Mouse (Mus musculus): ENCODE measurements around the gene Macrod1. TPM values are rescaled to one million over a fixed set of nuclear protein-coding genes. Genes with fewer than 3 reads are reported as not detected.

Macrod1 gene
- polyA plus RNA-seq, 1 experiment from 2014 or later, result 10.7 TPM

DNA sequence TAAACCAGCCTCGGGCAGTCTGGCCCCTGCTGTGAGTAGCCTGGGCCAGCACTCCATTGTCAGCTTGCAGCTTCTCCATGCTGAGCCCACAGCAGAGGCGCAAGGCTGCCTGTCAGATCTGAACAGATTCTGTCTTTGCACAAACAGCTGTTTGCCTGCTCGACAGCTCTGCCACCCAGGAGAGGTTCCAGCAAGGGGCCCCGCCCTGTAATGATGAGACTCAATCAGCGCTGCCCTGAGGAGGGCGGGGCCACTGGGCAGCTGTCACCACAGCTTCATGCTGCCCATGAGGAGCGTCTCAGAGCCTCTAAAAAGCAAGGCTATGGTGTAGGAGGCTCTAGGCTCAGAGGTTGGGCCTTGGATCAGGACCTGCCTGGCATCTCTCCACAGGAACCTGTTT is 96.6 kb downstream of the Macrod1 start:
- H3K4me3 ChIP-seq (ENCODE audit: low read length), result no peak overlapping the region
- peak; percentile 13; the same call in 1 of the 2 replicates for ATAC-seq (ENCODE audit: low FRiP score, low TSS enrichment)
- peaks cover 4% of the 10 kb centered on the region; the same call in 1 of the 2 replicates for H3K27me3 ChIP-seq (ENCODE audit: control insufficient read depth, insufficient read depth, low read length)
- no peak overlapping the region for H3K4me2 ChIP-seq (replicated peaks; ENCODE audit: low read depth, low read length)
- H3K9me3 ChIP-seq (ENCODE audit: control insufficient read depth, low read length), result no peaks in the 10 kb centered on the region
- H3K36me3 ChIP-seq (ENCODE audit: control insufficient read depth, insufficient read depth, low read length), result no peaks in the 10 kb centered on the region
- H3K27ac ChIP-seq (ENCODE audit: low read depth, low read length), result no peak overlapping the region
- peaks cover 41% of the 10 kb centered on the region for H3K4me1 ChIP-seq (ENCODE audit: control insufficient read depth, insufficient read depth, low read length)
- no peak overlapping the region for H3K9ac ChIP-seq (ENCODE audit: low read depth, low read length)
- 32% methylated on average over 7 of the region's 7 CpGs for WGBS

DNA sequence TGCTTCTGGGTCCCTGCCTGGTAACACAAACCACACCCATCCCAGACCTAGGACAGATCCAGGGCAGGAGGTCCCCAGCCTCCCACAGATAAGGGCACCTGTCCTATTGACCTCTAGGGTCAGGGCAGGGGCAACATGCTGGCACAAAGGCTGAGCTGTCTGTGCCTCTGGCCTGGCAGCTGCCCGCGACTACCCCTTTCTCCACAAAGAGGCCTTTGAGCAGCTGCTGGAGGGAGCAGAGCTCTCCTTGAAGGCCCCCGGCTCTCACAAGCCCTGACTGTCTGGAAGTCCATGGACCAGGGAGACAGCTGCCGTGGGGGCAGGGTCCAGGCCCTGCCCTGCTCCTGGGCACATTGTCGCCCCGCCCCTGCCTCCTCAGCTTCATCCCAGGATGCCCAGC is 98.6 kb downstream of the Macrod1 start:
- H3K27me3 ChIP-seq (ENCODE audit: control insufficient read depth, insufficient read depth, low read length), result peaks cover 10% of the 10 kb centered on the region
- H3K4me2 ChIP-seq (replicated peaks; ENCODE audit: low read depth, low read length), result no peak overlapping the region
- no peak for ATAC-seq (ENCODE audit: low FRiP score, low TSS enrichment)
- no peak overlapping the region for H3K27ac ChIP-seq (ENCODE audit: low read depth, low read length)
- H3K36me3 ChIP-seq (ENCODE audit: control insufficient read depth, insufficient read depth, low read length), result no peaks in the 10 kb centered on the region
- 71% methylated on average over 6 of the region's 6 CpGs for WGBS
- H3K9me3 ChIP-seq (ENCODE audit: control insufficient read depth, low read length), result no peaks in the 10 kb centered on the region
- H3K9ac ChIP-seq (ENCODE audit: low read depth, low read length), result no peak overlapping the region
- H3K4me1 ChIP-seq (ENCODE audit: control insufficient read depth, insufficient read depth, low read length), result peaks cover 30% of the 10 kb centered on the region
- no peak overlapping the region for H3K4me3 ChIP-seq (ENCODE audit: low read length)

DNA sequence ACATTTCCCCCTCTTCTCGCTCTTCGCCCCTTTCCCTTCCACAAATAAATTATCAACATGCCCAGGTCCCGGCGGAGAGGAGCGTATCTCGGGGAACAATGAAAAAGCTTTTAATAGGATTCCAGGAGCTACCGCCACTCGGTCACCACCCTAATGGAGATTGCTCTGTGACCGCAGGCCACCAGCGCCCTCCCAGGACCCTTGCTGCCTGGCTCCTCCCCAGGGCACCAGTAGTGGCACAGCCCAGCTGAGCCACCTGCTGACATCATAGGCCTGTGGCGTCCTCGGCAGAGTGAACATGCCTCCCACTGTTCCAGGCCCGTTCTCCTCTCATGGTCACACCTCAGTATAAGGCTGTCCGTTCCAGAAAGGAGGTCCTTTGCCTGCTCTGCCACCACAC is 101.1 kb downstream of the Macrod1 start:
- peaks cover 33% of the 10 kb centered on the region for H3K4me1 ChIP-seq (ENCODE audit: control insufficient read depth, insufficient read depth, low read length)
- 28% methylated on average over 14 of the region's 14 CpGs for WGBS

DNA sequence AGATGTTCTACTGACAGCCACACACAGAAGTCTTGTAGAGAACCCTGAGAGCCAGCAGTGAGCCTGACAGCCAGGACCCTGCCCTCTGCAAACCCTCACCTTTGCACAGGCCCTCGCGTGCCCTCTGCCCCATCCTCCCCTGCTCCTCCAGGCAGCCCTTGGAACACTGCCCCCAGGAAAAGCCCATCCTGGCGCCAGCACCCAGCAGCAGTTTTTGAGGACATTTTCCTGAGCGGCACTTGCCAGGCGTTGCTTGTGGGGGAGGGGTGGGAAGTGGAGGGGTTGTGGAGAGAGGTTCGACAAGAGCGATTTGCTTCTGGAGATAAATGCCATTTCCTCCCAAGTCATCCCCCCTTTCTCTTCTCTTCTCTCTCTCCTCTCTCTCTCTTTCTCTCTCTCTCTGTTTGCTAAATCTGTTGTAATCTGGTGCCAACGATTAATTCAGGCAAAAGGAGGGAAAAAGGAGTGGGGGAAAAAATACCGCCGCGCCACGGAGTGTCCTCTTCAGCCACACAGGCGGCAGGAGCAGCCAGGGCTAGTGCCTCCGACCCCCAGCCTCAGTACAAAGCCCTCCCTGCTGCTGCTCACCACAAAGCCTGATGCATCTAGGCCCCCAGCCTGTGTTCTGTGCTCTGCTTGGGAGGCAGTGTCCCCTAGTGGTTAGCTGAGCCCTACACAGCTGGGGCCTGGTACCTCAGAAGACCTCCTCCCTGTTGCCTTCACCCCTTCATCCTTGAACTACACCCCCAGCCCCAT is 103.7 kb downstream of the Macrod1 start:
- H3K4me1 ChIP-seq (ENCODE audit: control insufficient read depth, insufficient read depth, low read length), result peaks cover 43% of the 10 kb centered on the region
- no peak overlapping the region; the same call in 1 of the 2 replicates for H3K4me2 ChIP-seq (replicated peaks; ENCODE audit: low read depth, low read length)
- 0 out of 2 replicates have a peak, but pooled peaks have one; percentile 43 for ATAC-seq (ENCODE audit: low FRiP score, low TSS enrichment)
- H3K36me3 ChIP-seq (ENCODE audit: control insufficient read depth, insufficient read depth, low read length), result no peaks in the 10 kb centered on the region
- no peak overlapping the region for H3K27ac ChIP-seq (ENCODE audit: low read depth, low read length)
- no peaks in the 10 kb centered on the region for H3K9me3 ChIP-seq (ENCODE audit: control insufficient read depth, low read length)
- H3K9ac ChIP-seq (ENCODE audit: low read depth, low read length), result peak overlapping the region; percentile 40
- WGBS, result 6% methylated on average over 13 of the region's 14 CpGs
- H3K27me3 ChIP-seq (ENCODE audit: control insufficient read depth, insufficient read depth, low read length), result peaks cover 35% of the 10 kb centered on the region
- no peak overlapping the region for H3K4me3 ChIP-seq (ENCODE audit: low read length)

More for the DNA sequence above, 101.1 kb downstream of the Macrod1 start:
- Histone ChIP-seq H3K36me3 (ENCODE audit: control insufficient read depth, insufficient read depth, low read length) (no peaks in the 10 kb centered on the region), H3K27me3 (ENCODE audit: control insufficient read depth, insufficient read depth, low read length) (peaks cover 15% of the 10 kb centered on the region), H3K4me2 (replicated peaks; ENCODE audit: low read depth, low read length) (no peak overlapping the region), H3K27ac (ENCODE audit: low read depth, low read length) (no peak overlapping the region), H3K9me3 (ENCODE audit: control insufficient read depth, low read length) (no peaks in the 10 kb centered on the region), H3K4me3 (ENCODE audit: low read length) (no peak overlapping the region), H3K9ac (ENCODE audit: low read depth, low read length) (no peak overlapping the region)
- ATAC-seq (ENCODE audit: low FRiP score, low TSS enrichment), result no peak

DNA sequence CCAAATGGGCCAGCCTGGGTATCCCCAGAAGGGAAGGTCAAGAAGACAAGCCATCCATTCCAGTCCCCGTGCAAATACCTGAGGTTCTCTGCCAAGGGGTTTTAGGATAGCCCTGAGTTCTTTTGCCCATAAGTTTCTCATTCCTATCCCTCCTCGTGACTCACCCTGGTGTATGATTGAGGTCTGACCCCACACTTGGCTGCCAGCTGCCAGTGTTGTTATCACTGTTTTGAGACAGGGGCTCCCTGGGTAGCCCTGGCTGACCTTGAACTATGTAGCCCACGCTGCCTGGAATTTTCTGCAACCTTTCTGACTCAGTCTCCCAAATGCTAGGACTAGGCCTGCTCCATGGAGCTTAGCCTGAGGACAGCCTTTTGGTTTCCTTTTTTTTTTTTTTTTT is 104.5 kb downstream of the Macrod1 start:
- ATAC-seq (ENCODE audit: low FRiP score, low TSS enrichment), result no peak
- WGBS, result 77% methylated on average over 3 of the region's 3 CpGs
- no peaks in the 10 kb centered on the region for H3K9me3 ChIP-seq (ENCODE audit: control insufficient read depth, low read length)
- peaks cover 42% of the 10 kb centered on the region for H3K27me3 ChIP-seq (ENCODE audit: control insufficient read depth, insufficient read depth, low read length)
- no peak overlapping the region for H3K27ac ChIP-seq (ENCODE audit: low read depth, low read length)
- no peak overlapping the region for H3K4me3 ChIP-seq (ENCODE audit: low read length)
- H3K4me1 ChIP-seq (ENCODE audit: control insufficient read depth, insufficient read depth, low read length), result peaks cover 48% of the 10 kb centered on the region
- no peak overlapping the region for H3K9ac ChIP-seq (ENCODE audit: low read depth, low read length)
- no peaks in the 10 kb centered on the region for H3K36me3 ChIP-seq (ENCODE audit: control insufficient read depth, insufficient read depth, low read length)
- H3K4me2 ChIP-seq (replicated peaks; ENCODE audit: low read depth, low read length), result no peak overlapping the region

DNA sequence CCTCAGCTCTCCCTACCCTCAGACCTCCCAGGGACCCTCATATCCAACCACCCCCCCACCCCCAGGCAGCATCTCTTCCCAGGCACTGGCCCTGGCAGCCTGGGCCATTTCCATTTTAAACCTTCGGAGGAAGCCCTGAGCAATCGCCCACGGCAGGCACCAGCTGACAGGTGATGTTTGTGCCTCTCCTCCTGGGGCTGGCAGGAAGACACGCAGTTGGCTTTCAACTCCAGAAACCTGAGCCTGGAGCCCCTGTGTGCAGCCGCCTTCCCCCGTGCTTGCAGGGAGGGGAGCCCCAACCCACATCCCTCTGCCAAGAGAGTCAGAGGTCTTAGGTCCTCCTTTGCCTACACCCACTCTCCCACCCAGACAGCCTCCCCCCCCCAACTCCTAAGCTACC is 107.6 kb downstream of the Macrod1 start:
- H3K27me3 ChIP-seq (ENCODE audit: control insufficient read depth, insufficient read depth, low read length), result peaks cover 56% of the 10 kb centered on the region
- H3K27ac ChIP-seq (ENCODE audit: low read depth, low read length), result no peak overlapping the region
- H3K4me1 ChIP-seq (ENCODE audit: control insufficient read depth, insufficient read depth, low read length), result peaks cover 44% of the 10 kb centered on the region
- 0 out of 2 replicates have a peak overlapping the region, but pooled peaks have one; percentile 72 for H3K9ac ChIP-seq (ENCODE audit: low read depth, low read length)
- no peaks in the 10 kb centered on the region for H3K36me3 ChIP-seq (ENCODE audit: control insufficient read depth, insufficient read depth, low read length)
- WGBS, result 4% methylated on average over 6 of the region's 6 CpGs
- ATAC-seq (ENCODE audit: low FRiP score, low TSS enrichment), result no peak
- H3K9me3 ChIP-seq (ENCODE audit: control insufficient read depth, low read length), result no peaks in the 10 kb centered on the region
- H3K4me2 ChIP-seq (replicated peaks; ENCODE audit: low read depth, low read length), result peak overlapping the region; percentile 99
- H3K4me3 ChIP-seq (ENCODE audit: low read length), result peak overlapping the region; percentile 63

DNA sequence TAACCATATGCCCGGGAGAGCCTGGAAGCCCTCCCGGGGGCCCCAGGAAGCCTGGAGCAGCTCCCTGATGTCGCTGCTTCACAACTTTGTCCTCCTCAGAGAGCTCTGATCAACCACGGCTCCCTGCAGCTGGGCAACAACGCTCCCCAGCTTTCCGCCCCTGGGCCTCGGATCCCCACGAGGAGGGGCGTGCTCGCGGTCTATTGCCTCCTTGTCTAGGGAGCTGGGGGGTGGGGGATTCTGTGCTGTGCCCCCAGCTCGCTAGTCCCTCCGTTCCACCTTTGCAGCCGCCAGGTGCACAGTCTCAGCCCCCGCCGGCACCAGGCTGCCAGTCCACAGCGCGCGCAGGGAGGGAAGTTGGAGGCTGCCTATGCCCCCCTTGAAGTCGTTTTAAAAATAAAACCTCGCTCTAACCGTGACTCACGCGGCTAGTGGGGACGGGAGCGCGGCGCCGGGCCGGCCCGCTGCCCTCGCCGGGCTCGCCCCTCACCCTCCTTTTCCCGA is 108.3 kb downstream of the Macrod1 start:
- Histone ChIP-seq H3K4me3 (ENCODE audit: low read length) (peak overlapping the region; percentile 63), H3K4me2 (replicated peaks; ENCODE audit: low read depth, low read length) (peak overlapping the region; percentile 99), H3K9ac (ENCODE audit: low read depth, low read length) (peak overlapping the region; percentile 72), H3K27me3 (ENCODE audit: control insufficient read depth, insufficient read depth, low read length) (peaks cover 56% of the 10 kb centered on the region), H3K36me3 (ENCODE audit: control insufficient read depth, insufficient read depth, low read length) (no peaks in the 10 kb centered on the region), H3K9me3 (ENCODE audit: control insufficient read depth, low read length) (no peaks in the 10 kb centered on the region), H3K4me1 (ENCODE audit: control insufficient read depth, insufficient read depth, low read length) (peaks cover 44% of the 10 kb centered on the region), H3K27ac (ENCODE audit: low read depth, low read length) (no peak overlapping the region)
- under 1% methylated on average over 35 of the region's 35 CpGs for WGBS
- no peak for ATAC-seq (ENCODE audit: low FRiP score, low TSS enrichment)

DNA sequence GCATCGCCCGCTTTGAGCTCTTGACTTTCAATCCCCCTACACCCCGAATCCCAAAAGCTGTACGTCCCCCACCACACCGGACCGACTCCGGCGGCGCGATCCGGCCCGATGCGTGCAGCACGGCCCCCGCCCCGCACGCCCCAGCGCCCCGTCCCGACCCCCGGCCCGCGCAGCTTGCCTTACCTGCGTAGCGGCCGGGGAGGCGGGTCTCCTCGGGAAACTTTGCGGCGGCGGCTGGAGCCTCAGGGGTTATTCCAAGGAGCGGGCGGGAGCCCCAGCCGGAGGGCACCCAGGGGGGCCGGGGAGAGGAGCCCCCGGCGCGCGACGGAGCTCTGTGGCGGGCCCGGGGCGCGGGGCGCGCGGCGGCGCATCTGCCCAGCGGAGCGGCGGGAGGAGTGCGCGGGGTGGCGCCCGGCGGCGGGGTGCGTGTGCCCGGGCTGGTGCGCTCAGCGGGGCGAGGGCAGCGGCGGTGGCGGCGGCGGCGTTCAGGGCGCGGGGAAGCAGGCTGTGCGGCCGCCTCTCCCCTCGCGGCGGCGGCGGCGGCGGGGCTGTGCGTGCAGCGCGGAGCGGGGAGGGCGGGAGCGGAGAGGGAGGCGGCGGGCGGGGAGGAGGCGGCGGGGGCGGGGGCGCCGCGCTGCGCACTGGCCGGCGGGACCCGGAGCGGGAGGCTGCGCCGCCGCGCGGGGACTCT is 109.0 kb downstream of the Macrod1 start:
- 1% methylated on average over 59 of the region's 105 CpGs for WGBS
- ATAC-seq (ENCODE audit: low FRiP score, low TSS enrichment), result 0 out of 2 replicates have a peak, but pooled peaks have one; percentile 2

More for the DNA sequence above, 109.0 kb downstream of the Macrod1 start:
- Histone ChIP-seq H3K4me1 (ENCODE audit: control insufficient read depth, insufficient read depth, low read length) (peaks cover 36% of the 10 kb centered on the region), H3K4me2 (replicated peaks; ENCODE audit: low read depth, low read length) (peak overlapping the region; percentile 99), H3K27ac (ENCODE audit: low read depth, low read length) (no peak overlapping the region), H3K4me3 (ENCODE audit: low read length) (peak overlapping the region; percentile 63), H3K27me3 (ENCODE audit: control insufficient read depth, insufficient read depth, low read length) (peaks cover 56% of the 10 kb centered on the region), H3K36me3 (ENCODE audit: control insufficient read depth, insufficient read depth, low read length) (no peaks in the 10 kb centered on the region), H3K9me3 (ENCODE audit: control insufficient read depth, low read length) (no peaks in the 10 kb centered on the region), H3K9ac (ENCODE audit: low read depth, low read length) (peak overlapping the region; percentile 72)

All from kidney, embryonic 14.5 days (tissue).